Mouse (Mus musculus): ENCODE results near the gene Ccdc78. TPM values are rescaled to one million over a fixed set of nuclear protein-coding genes. Genes with fewer than 3 reads are reported as not detected.

Gene Ccdc78
- polyA plus RNA-seq, 1 experiment: not detected

DNA sequence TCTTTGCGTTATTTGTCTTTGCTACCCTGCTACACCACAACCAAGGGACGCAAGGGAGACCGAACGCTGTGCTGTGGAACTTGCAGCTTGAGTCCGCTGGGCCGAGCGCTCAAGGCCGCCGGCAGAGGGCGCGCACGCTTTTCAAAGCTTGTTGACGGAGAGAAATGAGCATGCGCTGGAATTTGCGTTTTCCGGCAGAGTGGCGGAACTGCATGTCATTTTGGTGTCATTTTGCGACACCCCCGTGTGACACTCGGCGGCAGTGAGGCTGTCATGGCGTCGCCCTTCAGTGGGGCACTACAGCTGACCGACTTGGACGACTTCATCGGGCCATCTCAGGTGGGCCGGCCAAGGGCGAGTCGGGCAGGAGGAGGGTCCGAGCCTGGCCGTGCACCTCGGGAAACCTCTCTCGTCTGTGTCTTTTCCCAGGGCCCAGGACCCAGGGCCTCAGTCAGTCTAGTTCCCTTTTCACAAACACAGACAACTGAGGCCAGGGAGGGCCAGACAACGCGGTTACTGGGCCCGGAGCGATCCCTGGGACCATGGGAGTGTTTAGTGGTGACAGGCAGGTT is 12.7 kb upstream of the Ccdc78 start, which contains the start of gene Narfl:
Gene Narfl, plus strand, starts transcription at position 228 of the 572 bp plus-strand sequence.
- TF ChIP-seq GATA1 (IDR thresholded peaks at IDR 0.05; ENCODE audit: low read length): no peak

DNA sequence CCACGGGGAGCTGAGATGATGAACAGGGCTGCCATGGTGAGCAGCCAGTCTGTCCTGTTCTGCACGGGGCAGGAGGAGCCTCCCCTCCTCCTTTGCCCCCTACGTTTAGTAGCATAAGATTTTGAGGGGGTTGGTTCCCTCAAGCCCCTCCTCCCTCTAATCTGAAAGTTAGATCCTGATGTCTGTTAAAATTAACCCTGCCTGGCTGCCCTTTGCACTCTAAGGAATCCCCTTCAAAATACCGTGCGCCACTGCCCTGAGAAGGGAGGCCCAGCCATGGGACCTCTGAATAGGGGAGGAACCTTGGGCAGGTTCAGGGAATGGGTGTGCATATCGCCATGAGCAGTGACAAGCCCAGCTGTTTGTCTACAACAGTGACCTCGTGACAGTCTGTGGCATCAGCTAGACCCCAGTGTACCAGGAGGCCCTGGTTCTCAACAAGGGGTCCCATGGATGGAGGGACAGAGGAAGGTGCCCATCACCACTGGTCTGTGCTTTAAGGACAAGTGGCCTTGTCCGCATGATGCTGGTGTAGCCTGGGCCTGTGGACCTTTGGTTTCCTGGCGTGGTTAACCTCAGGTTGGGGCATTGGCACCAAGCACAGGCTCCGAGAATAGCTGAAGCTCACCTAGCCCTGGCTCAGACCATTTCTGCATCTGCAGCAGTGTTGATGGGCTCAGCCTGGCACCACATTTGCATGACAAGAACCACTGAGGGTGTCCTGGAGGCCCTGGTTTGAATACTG is 10.9 kb upstream of the Ccdc78 start:
- TF ChIP-seq GATA1 (IDR thresholded peaks at IDR 0.05; ENCODE audit: low read length): no peak

DNA sequence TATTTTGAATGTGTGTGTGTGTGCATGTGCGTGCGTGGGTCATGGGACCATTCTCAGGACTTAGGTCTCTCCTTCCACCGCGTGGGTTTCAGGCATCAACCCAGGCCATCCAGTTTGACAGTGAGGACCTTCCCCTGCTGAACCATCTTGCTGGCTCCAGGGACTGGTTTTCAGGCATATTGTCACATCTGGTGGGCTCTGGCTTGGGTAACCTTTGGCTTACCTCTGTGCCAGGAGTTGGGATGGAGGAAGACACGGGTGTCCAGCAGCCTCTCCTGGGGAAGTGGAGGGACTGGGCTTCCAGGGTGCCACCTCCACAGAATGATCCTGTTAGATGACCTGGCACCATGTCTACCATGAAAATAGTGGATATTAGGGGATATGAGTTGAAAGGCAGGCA is 8.4 kb upstream of the Ccdc78 start:
- TF ChIP-seq GATA1 (IDR thresholded peaks at IDR 0.05; ENCODE audit: low read length): no peak

DNA sequence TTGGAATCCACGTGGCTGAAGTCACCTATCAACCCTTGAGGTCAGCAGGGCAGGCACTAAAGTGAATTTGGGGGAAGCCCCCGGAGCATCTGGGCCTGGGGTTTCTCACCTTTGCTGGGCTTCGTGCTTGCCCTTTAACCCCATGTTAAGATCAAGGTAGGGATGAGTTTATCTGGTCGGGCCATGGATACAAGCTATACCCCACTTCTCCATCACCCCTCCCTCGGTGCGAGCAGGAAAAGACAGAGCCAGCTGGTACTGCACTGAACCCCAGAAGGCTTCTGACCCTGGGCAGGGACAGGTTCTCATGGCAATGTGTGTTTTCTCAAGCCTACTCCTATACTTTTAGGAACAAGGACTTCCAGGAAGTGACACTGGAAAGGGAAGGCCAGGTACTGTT is 5.0 kb upstream of the Ccdc78 start:
- TF ChIP-seq GATA1 (IDR thresholded peaks at IDR 0.05; ENCODE audit: low read length): no peak

DNA sequence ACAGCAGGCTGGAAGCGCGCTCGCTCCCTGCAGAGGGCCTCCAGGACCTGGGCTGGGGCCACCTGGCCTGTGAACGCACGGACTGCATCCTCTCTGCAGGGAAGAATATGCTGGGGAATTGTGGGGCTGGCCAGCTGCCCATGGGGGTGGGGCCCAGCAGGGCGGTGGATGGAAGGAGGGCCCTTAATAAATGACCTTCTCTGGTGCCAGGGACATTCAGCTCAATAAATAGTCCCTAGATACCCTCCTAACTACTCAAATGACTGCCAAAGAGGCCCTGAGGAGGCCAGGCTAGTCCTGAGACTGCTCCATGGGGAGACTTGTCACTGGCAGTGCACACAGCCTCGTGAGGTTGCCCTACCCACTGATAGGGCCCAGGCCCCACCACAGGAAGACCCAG is 3.3 kb upstream of the Ccdc78 start:
- TF ChIP-seq GATA1 (IDR thresholded peaks at IDR 0.05; ENCODE audit: low read length): no peak

DNA sequence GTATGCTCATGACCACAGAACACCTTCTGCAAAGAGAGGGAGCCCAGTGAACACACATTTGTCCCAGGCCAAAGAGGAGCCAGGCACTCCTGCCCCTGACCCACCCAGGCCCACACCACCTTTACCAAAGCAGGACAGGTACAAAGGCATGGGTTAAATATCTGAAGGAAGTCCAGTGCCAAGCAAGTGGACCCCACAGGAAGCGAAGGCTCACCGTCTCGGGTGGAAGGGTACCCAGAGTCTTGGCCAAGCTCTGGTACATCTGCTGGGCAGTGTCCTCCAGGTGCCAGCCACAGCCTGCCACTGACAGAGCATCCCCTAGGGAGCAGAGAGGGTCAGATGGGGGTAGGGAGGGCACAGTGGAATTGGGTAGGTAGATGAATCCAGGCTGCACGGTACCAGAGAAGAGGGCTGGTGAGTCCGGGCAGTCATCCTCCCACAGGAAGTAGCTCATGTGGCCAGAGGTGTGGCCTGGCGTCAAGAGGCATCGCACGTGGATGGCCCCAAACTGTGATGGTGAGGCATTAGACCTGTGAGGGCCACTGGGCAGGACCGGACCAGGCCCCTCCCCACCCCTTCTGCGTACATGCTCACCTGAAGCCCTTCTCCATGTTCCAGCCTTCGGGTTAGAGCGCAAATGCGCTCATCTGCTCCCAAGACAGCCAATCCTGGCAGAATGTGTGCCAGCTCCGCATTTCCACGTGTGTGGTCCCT is 2.4 kb upstream of the Ccdc78 start:
- TF ChIP-seq GATA1 (IDR thresholded peaks at IDR 0.05; ENCODE audit: low read length): no peak

DNA sequence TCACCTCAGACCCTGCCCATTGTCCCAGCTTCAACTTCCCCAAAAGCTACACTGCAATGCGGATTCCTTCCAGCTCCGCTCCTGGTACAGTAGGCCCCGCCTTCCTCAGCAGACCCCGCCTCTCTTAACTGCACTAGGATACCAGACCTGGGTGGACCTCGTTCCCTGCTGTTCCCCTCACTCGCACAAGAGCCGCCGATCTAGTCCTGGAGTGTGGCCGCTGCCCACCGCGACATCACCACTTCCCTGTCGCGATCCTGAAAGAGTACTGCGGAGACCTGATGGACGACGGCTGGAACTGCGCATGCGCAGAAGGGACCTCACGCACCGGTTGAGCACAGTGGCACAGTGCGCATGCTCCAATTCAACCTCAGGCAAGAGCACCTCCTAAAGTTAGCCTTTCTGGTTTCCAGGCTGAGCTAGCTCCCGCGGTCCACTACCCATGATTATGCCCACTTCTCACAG is 1.1 kb upstream of the Ccdc78 start, which contains the start of gene Haghl:
Gene Haghl, minus strand, starts transcription at position 393 of the 465 bp plus-strand sequence.
- no peak for TF ChIP-seq GATA1 (IDR thresholded peaks at IDR 0.05; ENCODE audit: low read length)

DNA sequence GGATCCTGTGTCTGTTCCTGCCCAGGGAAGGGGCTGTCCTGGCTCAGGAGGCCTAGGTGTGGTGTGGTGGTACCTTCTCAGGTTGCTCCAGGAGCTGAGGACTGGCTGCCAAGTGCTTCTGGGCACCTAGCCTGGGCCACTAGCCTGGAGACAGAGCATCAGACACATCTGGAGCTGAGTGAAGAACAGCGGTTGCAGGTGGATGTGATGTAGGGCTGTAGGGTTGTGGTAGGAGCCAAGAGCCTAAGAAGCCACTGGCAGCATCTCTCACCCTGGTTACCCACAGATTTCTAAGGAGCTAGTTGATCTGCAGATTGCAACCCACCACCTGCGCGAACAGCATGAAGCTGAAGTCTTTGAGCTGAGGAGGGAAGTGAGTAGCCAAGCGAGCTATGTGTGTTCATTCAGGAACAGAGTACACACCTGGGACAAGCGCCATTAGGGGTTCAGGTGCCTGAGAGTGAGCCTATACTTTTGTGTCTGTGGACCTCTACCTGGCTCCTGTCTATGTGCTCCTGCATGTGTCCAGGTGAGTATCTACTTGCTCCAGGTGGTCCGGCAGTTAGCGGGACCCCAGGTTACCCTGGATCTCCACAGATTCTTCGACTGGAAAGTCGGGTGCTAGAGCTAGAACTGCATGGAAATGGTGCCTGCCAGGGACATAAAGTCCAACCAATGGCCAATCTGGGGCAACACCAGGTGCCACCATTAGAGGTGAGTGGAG is 563 bp downstream of the Ccdc78 start:
- TF ChIP-seq GATA1 (IDR thresholded peaks at IDR 0.05; ENCODE audit: low read length): no peak

DNA sequence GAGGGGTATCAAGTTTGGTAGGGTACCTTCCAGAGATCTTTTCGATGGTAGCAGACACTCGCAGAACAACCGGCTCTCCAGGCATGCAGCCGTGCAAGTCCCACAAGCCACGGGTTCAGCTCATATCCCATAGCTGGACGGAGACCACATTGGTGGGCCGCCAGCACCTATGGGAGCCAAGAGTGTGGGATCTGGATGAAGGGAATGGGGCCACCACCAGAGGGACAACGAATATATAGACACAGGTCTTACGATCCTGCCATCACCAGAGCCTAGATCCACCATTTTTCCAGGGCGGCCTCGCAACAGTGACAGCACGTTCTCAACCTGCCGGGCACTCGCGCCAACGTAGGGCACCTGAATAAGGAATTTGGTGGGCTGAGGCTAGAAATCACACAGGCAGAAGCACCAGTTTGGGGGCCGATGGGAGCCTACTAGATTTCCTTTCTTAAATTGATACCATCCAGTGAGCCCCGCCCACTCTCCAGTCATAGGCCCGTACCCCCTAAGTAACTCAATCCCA is 5.0 kb downstream of the Ccdc78 start:
- TF ChIP-seq GATA1 (IDR thresholded peaks at IDR 0.05; ENCODE audit: low read length): no peak

DNA sequence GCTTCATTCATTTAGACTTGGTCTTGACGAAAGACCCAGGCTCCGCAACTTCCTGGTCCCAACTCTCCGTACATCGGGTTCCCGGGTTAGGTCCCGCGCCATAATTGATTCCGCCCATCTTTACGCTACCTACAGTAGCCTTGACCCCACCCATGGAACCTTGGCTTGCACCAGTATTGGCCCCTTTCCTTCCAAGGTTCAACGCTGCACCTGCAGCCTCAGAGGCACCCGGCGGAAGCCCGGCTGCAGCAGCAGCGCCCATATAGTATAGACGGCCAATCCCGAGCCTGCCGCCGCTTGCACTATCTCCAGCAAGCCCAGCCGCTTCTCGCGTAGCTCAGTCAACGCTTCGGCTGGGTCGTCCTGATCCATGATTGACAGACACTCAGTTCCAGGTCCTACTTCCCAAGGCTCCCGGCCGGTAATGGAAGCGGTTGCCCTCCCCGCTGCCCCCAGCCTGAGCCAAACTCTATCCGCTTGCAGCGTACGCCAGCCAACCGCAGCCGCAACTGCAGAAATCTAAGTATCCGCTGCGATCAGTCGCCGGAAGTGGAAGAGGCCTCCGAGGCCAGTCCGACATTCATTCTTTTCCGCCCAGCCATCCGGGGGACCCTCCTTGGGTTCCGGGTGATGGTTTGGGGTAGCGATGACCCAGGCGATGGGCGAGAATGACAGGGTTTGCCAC is 5.6 kb downstream of the Ccdc78 start:
- TF ChIP-seq GATA1 (IDR thresholded peaks at IDR 0.05; ENCODE audit: low read length): no peak

DNA sequence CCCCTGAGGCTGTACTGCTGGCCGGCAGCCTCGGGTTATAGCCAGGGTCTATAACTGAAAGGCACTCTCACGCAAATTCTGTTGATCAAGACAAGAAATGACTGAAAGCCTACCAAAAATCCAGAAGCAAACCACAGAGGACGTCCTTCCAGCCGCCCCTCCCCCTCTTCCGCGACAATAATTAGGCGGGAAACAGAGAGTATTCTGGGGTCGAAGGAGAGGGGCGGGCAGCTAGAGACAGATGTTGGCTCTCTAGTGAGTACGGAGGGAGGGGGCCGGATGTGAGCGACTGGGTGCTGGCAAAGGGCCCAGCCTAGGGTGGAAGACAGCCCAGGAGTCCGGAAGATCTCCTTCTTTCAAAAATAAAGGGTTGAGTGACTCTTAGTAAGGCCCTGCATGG is 6.2 kb downstream of the Ccdc78 start, which contains the start of gene Fam173a:
Gene Fam173a, minus strand, starts transcription at position 287 of the 400 bp plus-strand sequence.
- TF ChIP-seq GATA1 (IDR thresholded peaks at IDR 0.05; ENCODE audit: low read length): no peak

DNA sequence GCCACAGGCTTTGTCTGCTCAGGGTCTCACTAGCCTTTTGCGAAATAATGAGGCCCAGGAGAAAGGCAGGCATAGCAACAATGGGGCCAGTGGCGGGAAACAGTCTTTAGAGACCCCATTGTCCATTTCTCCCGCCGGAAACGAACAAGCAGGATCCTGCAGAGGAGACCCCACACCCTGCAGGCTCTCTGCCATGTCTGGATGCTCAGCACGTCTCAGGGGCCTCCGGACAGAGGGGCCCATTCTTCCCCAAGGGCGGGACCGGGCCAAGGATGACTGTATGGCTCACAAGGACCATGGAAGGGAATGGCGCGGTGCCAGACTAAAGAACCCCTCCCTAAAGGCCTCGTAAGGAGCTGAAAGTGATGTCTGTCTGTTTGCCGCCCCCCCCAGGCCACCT is 7.8 kb downstream of the Ccdc78 start:
- no peak for TF ChIP-seq GATA1 (IDR thresholded peaks at IDR 0.05; ENCODE audit: low read length)

DNA sequence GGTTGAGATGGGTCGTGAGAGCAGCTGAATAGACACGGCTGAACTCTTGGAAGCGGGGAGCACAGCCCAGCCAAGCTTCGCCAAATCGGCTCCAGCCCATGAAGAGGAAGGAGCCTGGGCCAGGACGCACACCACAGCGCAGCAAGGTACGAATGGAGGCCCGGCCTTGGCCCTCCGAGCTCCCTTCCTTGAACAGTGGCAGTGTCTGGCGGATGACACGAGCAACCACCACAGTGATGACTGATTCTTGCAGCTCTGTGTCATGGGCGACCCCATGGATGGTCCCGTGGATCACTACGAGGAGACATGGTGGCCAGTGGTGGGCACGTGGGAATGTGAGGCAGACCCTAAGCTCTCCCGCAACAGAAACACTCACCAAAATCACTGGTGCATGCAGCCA is 8.6 kb downstream of the Ccdc78 start:
- no peak for TF ChIP-seq GATA1 (IDR thresholded peaks at IDR 0.05; ENCODE audit: low read length)

DNA sequence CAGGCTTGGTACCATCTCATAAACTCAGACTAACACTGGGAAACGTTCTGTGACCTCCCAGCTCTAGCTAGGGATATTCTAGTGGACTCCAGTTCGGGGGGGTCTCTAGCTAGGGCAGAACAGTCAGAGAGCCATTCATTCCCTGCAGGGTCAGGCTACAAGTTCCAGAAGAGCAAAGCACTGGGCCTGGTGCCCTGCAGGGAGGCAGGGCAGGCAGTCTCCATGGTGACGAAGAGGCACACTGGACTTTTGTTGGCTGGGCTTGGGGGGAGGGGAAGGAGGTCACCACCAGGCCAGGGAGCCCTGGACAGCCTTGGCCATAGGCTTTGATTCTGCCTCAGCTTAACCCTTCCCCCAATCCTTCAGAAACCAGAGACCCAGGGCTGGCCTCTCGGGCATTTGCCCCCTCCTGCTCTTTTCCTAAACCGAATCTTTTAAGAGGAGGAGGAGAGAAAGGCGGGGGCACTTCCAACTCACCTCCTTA is 9.3 kb downstream of the Ccdc78 start, which contains the start of gene AC134908.4:
Gene AC134908.4, minus strand, starts transcription at position 51 of the 484 bp plus-strand sequence.
- TF ChIP-seq GATA1 (IDR thresholded peaks at IDR 0.05; ENCODE audit: low read length): no peak

Data from G1E-ER4 (cell line).